Mouse (Mus musculus): ENCODE results near the gene Col11a2.

- TF ChIP-seq CTCF (IDR thresholded peaks at IDR 0.05; ENCODE audit: extremely low read depth, insufficient read depth, low read length) (no peak), POLR2A (IDR thresholded peaks at IDR 0.05; ENCODE audit: extremely low read depth, insufficient read depth, low read length) (no peak)
These were observed 3.7 kb upstream of the Col11a2 start for GRCm38 (mm10) chr17:34035517-34035916.

All from cortical plate, adult 2 months (tissue).